Mouse (Mus musculus) ES-E14 (cell line): ENCODE measurements around the gene Gars. TPM values are rescaled to one million over a fixed set of nuclear protein-coding genes. Genes with fewer than 3 reads are reported as not detected.

ENCODE experiments used
- DNase-seq: peaks from one replicate; pipeline ENCODE4 v3.0.0-alpha.2; 2013; ENCODE audit warnings: low read depth, low spot score
- H3K27ac ChIP-seq: 2 replicates; pipeline ENCODE4 v1.5.1; 2012; ENCODE audit warnings: low read depth, mild to moderate bottlenecking, low read length, moderate library complexity, mixed read lengths; ENCODE audit not compliant: poor library complexity, insufficient read depth, severe bottlenecking
- H3K36me3 ChIP-seq: 2 replicates; pipeline ENCODE4 v1.6.1; 2012; ENCODE audit warnings: mild to moderate bottlenecking, low read length, moderate library complexity, mixed read lengths; ENCODE audit not compliant: control insufficient read depth, poor library complexity, insufficient read depth, severe bottlenecking
- H3K4me1 ChIP-seq, 2 experiments: fragments of 150-350 bp in 1 of 2; sonication (generic) in 1 of 2; 2 replicates each; pipeline ENCODE4 v1.6.1; 2012; ENCODE audit warnings: low read length in 2 of 2, mild to moderate bottlenecking in 1 of 2, mixed read lengths in 1 of 2; ENCODE audit not compliant: control insufficient read depth in 2 of 2, insufficient read depth in 2 of 2, poor library complexity in 1 of 2
- H3K4me3 ChIP-seq, 2 experiments: fragments of 150-350 bp in 1 of 2; sonication (generic) in 1 of 2; 2 replicates each; pipeline ENCODE4 v1.5.1; 2012; ENCODE audit warnings: low read length in 2 of 2, low read depth in 1 of 2, mild to moderate bottlenecking in 1 of 2, mixed read lengths in 1 of 2; ENCODE audit not compliant: insufficient read depth in 1 of 2, poor library complexity in 1 of 2, severe bottlenecking in 1 of 2
- H3K9ac ChIP-seq: 2 replicates; pipeline ENCODE4 v1.6.1; 2012; ENCODE audit warnings: low read depth, mild to moderate bottlenecking, low read length, mixed read lengths; ENCODE audit not compliant: poor library complexity, insufficient read depth, severe bottlenecking
- H3K9me3 ChIP-seq: fragments of 150-350 bp; sonication (generic); 2 replicates; pipeline ENCODE4 v1.6.1; 2012; ENCODE audit warnings: low read depth, mild to moderate bottlenecking, low read length; ENCODE audit not compliant: control insufficient read depth, insufficient read depth
- CHD2 ChIP-seq: IDR thresholded peaks from 2 replicates; pipeline ENCODE4 v1.6.1; 2014; ENCODE audit warnings: mild to moderate bottlenecking, low read depth, low read length, inconsistent platforms
- HCFC1 ChIP-seq: IDR thresholded peaks from 2 replicates; pipeline ENCODE4 v1.6.1; 2012; ENCODE audit warnings: low read length, inconsistent platforms, borderline replicate concordance; ENCODE audit not compliant: insufficient read depth
- MAFK ChIP-seq: IDR thresholded peaks from 2 replicates; pipeline ENCODE4 v1.6.1; 2014; ENCODE audit warnings: mild to moderate bottlenecking, low read depth, low read length, inconsistent platforms; ENCODE audit not compliant: insufficient read depth
- ZC3H11A ChIP-seq: IDR thresholded peaks from 2 replicates; pipeline ENCODE4 v1.6.1; 2012; ENCODE audit warnings: low read depth, mild to moderate bottlenecking, inconsistent platforms, low read length, borderline replicate concordance
- ZNF384 ChIP-seq: IDR thresholded peaks from 2 replicates; pipeline ENCODE4 v1.6.1; 2012; ENCODE audit warnings: low read depth, low read length, inconsistent platforms
- in situ Hi-C, 2 experiments: fragments of 600-800 bp; cut with MboI; formaldehyde crosslinking; loops; one replicate each; pipeline ENCODE4 v1.15.1; 2025; ENCODE audit warnings: low sequenced_read_pairs in 2 of 2, inconsistent platforms in 1 of 2; ENCODE audit not compliant: unreplicated experiment in 2 of 2
- total RNA-seq: library from RNA; depleted of rRNA; stranded (reverse); fragments of 300-350 nt; gene quantifications from 2 replicates; pipeline ENCODE4 v1.2.3, GENCODE M21; 2012

The Gars gene
- total RNA-seq, 1 experiment = 201 TPM

DNA sequence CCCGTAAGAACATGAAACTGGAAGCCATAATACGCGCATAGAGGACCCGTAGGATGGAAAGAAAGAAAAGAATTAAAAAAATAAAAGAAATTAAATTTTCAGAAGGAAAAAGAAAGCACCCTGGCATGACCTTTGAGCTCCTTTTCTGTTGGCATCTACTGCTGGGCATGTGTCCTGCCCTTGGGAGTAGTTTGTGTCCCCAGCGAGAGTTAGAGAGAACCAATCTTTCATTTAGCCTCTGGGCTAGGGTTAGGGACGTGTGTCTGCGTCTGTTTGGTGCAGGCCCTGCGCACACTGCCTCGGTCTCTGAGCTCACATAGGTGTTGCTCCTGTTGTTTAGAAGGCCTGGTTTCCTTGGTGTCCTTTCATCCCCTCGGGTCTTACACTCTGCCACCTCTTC lies 11.4 kb downstream of the Gars start:
- H3K9ac ChIP-seq = no peak overlapping the region
- in situ Hi-C loops = no loop called here
- TF ChIP-seq ZC3H11A = no peak
- TF ChIP-seq HCFC1 = no peak
- no peak for TF ChIP-seq ZNF384
- TF ChIP-seq MAFK = no peak
- no peak for TF ChIP-seq CHD2
- no peak overlapping the region for H3K4me3 ChIP-seq
- no peak overlapping the region for H3K27ac ChIP-seq
- no peaks in the 10 kb centered on the region for H3K9me3 ChIP-seq
- H3K36me3 ChIP-seq = peaks cover 40% of the 10 kb centered on the region
- no peak for DNase-seq
- 0 out of 4 replicates have a peak, but pooled peaks cover 0 to under 1% of the 10 kb centered on the region in 2 experiments for H3K4me1 ChIP-seq

DNA sequence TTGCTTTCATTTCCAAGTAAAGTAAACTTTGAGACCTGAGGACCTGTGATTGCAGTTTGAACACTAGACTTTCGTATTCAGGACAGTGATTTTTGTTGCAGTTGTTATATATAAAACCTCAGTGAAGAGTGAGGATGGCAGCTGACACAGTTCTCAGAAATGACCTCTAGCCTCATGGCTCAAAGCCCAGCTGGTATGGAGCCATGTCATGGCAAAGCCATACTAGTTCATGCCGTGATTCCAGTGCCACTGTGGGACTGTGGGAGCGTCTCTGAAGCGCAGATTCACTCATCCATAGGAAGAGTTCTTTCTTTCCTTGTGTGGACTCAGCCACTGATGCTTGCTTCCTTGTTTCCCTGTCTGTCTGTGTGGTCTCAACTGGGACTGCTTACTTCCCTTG lies 16.7 kb downstream of the Gars start:
- TF ChIP-seq ZNF384 (no peak), ZC3H11A (no peak), MAFK (no peak), HCFC1 (no peak), CHD2 (no peak)
- H3K4me1 ChIP-seq = no peaks in the 10 kb centered on the region
- H3K9me3 ChIP-seq = no peaks in the 10 kb centered on the region
- no peak for DNase-seq
- in situ Hi-C loops = no loop called here
- no peak overlapping the region for H3K4me3 ChIP-seq
- H3K27ac ChIP-seq = no peak overlapping the region
- H3K9ac ChIP-seq = no peak overlapping the region
- peaks cover 60% of the 10 kb centered on the region for H3K36me3 ChIP-seq

GRCm38 (mm10) chr6:55057427-55057826 lies 19.6 kb downstream of the Gars start:
- in situ Hi-C loops = no loop called here
- Histone ChIP-seq H3K36me3 (peaks cover 54% of the 10 kb centered on the region), H3K4me1 (no peaks in the 10 kb centered on the region), H3K9ac (no peak overlapping the region), H3K9me3 (no peaks in the 10 kb centered on the region), H3K4me3 (no peak overlapping the region), H3K27ac (no peak overlapping the region)
- TF ChIP-seq MAFK (no peak), ZNF384 (no peak)
- DNase-seq = no peak

DNA sequence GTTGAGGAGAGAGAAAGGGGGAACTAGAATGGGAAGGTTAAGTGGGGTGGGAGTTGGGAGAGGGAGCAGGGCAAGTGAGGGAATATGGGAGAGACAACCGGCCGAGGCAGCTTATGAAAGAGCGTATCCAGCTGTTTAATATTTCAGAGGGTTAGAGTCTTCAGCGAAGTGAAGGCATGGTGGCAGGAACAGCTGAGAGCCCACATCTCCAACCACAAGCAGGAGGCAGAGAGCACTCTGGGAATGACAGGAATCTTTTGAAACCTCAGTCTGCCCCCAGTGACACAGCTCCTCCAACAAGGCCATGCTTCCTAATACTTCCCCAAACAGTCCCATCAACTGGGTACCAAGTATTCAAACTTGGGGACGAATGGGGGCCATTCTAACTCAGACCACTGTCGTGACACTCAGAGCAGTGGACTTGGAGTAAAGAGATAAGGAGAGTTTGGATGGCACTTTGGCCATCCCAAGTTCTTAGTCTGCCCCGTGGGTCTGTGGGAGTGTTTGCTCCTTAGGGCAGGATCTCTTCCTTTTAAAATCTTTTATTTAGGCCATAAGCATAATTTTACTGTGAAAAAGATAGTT lies 22.5 kb downstream of the Gars start:
- Histone ChIP-seq H3K36me3 (peaks cover 54% of the 10 kb centered on the region), H3K9ac (no peak overlapping the region), H3K4me3 (no peak overlapping the region), H3K27ac (no peak overlapping the region), H3K4me1 (no peaks in the 10 kb centered on the region), H3K9me3 (no peaks in the 10 kb centered on the region)
- TF ChIP-seq MAFK (no peak), CHD2 (no peak), ZNF384 (no peak), HCFC1 (no peak), ZC3H11A (no peak)
- in situ Hi-C loops = no loop called here
- DNase-seq = no peak

GRCm38 (mm10) chr6:55061328-55061727 lies 23.5 kb downstream of the Gars start:
- in situ Hi-C loops = no loop called here
- Histone ChIP-seq H3K27ac (no peak overlapping the region), H3K9me3 (no peaks in the 10 kb centered on the region), H3K36me3 (peaks cover 54% of the 10 kb centered on the region), H3K9ac (no peak overlapping the region), H3K4me3 (no peak overlapping the region), H3K4me1 (no peaks in the 10 kb centered on the region)
- DNase-seq = no peak
- TF ChIP-seq HCFC1 = no peak
- TF ChIP-seq ZNF384 = no peak
- TF ChIP-seq ZC3H11A = no peak
